Mouse (Mus musculus) cerebellum, postnatal 25 days (tissue): ENCODE measurements at regions not wholly inside any gene's neighbourhood (a gene's known extent, or its start where the extent isn't known, plus 50 kb on each side); places are given as distances from the start of the nearest gene placed in this dataset.

Experiments
- DNase-seq, 2 experiments: peaks; one replicate each; pipeline ENCODE4 v3.0.0; 2021; ENCODE audit warnings: mixed read lengths in 2 of 2

- DNase-seq, result no peak
Observed at GRCm38 (mm10) chr12:68242683-68243082, 916.3 kb downstream of the Rps29 start.

DNA sequence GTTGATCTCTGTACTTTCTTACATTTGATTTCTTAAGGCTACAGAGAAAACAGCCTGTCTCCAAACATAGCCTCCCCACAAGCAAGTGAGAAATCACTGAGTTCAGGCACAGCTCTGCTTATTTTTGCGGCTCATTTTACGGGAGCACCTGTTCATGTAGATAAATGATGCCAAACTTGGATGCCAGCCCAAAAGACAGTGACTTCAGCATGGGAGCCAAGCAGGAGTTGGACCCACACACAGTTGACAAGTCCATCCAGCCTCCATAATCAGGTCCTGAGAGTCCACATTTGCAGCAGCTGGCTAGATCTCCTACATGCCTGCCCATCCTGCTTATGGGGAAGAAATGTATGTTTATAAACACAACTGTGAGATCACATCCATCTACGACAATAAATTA is 927.2 kb downstream of the Rps29 start:
- DNase-seq, result peak; percentile 57 to 76

DNA sequence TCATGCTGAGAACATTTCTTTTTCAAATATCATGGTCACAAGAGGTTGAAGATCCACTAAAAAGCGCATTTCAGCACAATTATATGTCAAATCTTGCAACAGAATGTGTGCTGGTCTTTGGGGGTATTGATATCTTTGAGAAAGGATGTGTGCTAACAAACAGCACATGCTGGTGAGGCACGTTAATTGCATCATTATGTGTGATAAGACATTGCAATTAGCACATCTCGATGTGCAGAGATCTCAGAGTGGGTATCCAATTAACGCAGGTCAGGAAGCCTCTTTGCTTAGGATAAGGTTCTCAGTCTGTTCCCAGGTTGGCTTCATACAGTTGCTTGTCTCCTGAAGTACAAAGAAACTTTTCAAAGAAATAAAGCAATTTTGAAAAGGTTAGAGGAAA is 941.9 kb downstream of the Rps29 start:
- no peak for DNase-seq

- no peak for DNase-seq
Observed at GRCm38 (mm10) chr12:68208302-68208701, 950.7 kb downstream of the Rps29 start.

GRCm38 (mm10) chr12:68183858-68184257 is 961.5 kb upstream of the Mdga2 start:
- no peak for DNase-seq

DNA sequence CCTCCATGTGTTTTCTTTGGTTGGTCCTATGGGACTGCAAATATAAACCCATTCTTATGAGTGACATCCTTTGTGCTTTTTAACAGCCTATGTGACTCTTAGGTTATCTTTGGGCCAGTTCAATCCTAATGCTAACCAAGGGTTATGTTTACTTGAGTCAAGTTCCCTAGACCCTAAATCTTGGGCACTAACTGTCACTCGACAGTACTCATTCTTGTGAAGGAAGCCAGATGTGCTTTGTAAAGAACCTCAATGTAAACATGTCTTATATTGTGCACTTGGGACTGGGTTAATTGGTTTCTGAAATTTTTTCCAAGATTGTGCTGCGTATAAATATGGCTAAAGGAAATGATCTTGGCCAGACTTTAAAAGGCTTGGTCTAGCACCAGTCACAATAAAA is 939.0 kb upstream of the Mdga2 start:
- no peak for DNase-seq

DNA sequence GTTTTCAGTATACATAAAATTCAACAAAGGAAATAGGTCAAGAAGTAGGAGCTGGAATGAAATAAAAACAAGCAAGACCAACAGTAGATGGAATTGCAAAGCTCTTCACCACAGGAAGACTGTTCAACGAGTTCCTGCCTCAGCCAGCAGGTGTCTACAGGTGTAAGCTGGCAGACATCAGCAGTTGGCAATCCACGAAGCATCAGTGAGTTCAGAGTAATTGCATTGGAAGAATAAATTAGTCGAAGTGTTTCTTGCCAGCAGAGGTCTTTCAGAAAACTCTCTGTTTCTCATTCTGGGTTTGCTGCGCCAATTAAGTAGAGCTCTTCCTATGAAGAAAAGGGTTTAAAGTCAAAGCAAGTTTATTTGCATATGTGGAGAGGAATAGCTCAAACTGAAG is 925.7 kb upstream of the Mdga2 start:
- DNase-seq, result peak; percentile 3 to 22

DNA sequence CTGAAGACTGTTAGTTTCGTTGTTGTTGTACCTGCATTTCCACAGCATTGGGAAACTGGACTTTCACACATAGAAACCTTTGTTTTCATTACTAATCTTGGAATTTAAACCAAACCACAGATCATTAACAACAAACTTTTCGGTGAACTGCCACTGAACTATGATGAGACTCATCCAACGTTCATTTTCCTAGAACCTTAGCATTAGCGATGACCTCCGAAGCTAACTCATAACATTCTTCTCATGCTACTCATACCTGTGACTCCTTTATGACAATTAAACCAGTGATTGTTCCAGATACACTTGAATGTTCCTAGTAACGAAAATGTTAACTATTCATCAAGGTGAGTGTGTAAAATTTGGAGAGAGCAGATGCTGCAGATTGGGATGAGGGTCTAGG is 917.5 kb upstream of the Mdga2 start:
- DNase-seq, result no peak

DNA sequence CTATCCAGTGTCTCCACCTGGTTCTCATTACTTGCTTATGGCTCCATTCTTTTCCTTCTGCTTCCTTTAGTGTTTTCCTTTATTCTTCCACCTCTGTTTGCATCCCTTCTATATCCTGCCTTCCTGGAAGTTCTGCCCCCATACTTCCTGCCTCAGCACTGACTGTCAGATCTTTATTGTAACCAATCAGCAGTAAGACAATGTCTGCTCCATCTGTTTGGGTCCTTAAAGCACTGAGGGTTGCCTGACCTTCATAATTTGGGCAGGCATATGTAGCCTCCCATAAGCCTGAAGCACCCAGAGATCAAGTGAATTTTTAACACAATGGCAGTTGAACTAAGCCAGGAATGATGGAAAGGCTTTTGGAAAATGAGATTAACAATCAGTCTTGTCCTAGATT is 909.4 kb upstream of the Mdga2 start:
- DNase-seq, result no peak

DNA sequence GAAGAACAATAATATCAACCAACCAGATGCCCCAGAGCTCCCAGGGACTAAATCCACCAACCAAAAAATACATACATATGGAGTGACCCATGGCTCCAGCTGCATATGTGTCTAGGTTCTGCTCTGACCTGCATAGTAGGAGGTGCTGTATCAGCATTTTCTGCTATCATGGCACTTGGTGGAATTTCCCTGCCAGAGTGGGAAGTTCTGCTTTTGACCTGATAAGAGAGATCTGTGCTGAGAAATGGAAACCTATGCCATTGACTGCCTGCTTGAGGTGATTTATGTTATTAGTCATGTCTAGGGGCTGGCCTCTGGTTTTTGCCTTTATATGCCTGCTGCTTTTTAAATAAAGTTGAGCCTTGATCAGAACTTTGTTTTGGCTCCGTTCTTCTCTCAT is 893.4 kb upstream of the Mdga2 start:
- DNase-seq, result no peak
